Mouse (Mus musculus) midbrain, embryonic 13.5 days (tissue): ENCODE results near the gene Tns2. TPM values are rescaled to one million over a fixed set of nuclear protein-coding genes. Genes with fewer than 3 reads are reported as not detected.

Experiments
- ATAC-seq: fragments of 200-750 bp; cut with Nextera tagmentation; 2 replicates; pipeline ENCODE4 v1.8.0; 2017; ENCODE audit warnings: mild to moderate bottlenecking, moderate TSS enrichment, moderate library complexity
- H3K27ac ChIP-seq: fragments of 300-500 bp; sonication (generic); 2 replicates; pipeline ENCODE4 v1.5.1; 2015; ENCODE audit warnings: inconsistent platforms, mild to moderate bottlenecking, moderate library complexity
- H3K27me3 ChIP-seq: fragments of 300-500 bp; sonication (generic); 2 replicates; pipeline ENCODE4 v1.6.1; 2015; ENCODE audit warnings: mild to moderate bottlenecking, inconsistent platforms
- H3K36me3 ChIP-seq: fragments of 300-500 bp; sonication (generic); 2 replicates; pipeline ENCODE4 v1.6.1; 2015; ENCODE audit warnings: mild to moderate bottlenecking, inconsistent platforms
- H3K4me1 ChIP-seq: fragments of 300-500 bp; sonication (generic); replicated peaks from 2 replicates; pipeline ENCODE4 v1.6.1; 2015; ENCODE audit warnings: inconsistent platforms
- H3K4me2 ChIP-seq: fragments of 300-500 bp; sonication (generic); replicated peaks from 2 replicates; pipeline ENCODE4 v1.6.1; 2015; ENCODE audit warnings: moderate library complexity, mild to moderate bottlenecking, inconsistent platforms
- H3K4me3 ChIP-seq: fragments of 300-500 bp; sonication (generic); replicated peaks from 2 replicates; pipeline ENCODE4 v1.5.1; 2015; ENCODE audit warnings: mild to moderate bottlenecking, inconsistent platforms
- H3K9ac ChIP-seq: fragments of 300-500 bp; sonication (generic); replicated peaks from 2 replicates; pipeline ENCODE4 v1.6.1; 2015; ENCODE audit warnings: mild to moderate bottlenecking, inconsistent platforms
- H3K9me3 ChIP-seq: fragments of 300-500 bp; sonication (generic); 2 replicates; pipeline ENCODE4 v1.6.1; 2016; ENCODE audit warnings: mild to moderate bottlenecking, inconsistent platforms
- WGBS: fragments of 180-500 bp; shearing (Covaris S2); methylation state at CpG from one replicate; pipeline ENCODE4 v1.1.7; 2015; 5-methylcytosine and 5-hydroxymethylcytosine counted together
- polyA plus RNA-seq: library from polyadenylated mRNA; unstranded; fragments of >200 nt; fragmentation: Nextera tagmentation; extraction: Ambion mirVana; gene quantifications from 2 replicates; pipeline ENCODE4 v1.2.1, GENCODE M21; 2015

The Tns2 gene
- polyA plus RNA-seq, 1 experiment from 2014 or later = 6.1 TPM

DNA sequence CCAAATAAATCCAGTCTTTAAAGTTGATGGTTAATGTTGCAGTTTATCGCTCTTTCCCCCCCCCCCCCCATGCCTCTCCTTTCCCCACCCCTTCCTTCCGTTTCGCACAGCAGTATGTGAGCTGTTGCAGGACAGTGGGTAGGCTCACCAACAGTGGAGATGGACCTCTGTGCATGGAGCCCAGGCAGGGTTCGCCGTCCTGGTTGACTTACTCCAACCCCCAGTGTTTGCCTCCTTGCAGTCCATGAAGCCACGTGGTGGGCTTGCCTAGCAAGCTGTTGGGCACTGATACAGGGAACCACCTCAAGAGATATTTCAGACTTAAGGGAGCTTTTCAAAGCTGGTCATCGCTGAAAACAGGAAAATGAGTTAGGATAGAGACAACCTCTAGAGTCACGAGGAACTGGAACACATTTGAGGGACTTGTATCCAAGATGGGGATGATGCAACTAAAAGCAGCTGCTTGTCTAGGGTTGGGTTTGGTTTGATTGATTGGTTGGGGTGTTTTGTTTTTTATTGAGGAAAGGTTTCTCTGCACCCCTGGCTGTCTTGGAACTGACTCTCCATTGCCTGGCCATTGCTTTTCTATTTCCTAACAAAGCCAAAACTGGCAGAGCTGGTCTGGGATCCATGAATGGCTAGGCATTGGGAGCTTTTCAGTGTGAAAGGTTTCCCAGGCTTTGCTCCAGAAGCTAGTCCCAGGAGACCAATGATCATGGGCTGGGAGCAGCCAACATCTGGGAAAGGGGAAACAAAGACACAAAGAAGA is 2.9 kb upstream of the Tns2 start:
- peaks cover 61% of the 10 kb centered on the region for H3K36me3 ChIP-seq
- H3K27me3 ChIP-seq = peaks cover 38% of the 10 kb centered on the region
- peaks cover 32% of the 10 kb centered on the region for H3K4me1 ChIP-seq
- no peak overlapping the region for H3K27ac ChIP-seq
- H3K4me3 ChIP-seq = no peak overlapping the region
- no peaks in the 10 kb centered on the region for H3K9me3 ChIP-seq
- WGBS = 86% methylated on average over 8 of the region's 8 CpGs
- ATAC-seq = no peak
- H3K4me2 ChIP-seq = no peak overlapping the region
- H3K9ac ChIP-seq = no peak overlapping the region

DNA sequence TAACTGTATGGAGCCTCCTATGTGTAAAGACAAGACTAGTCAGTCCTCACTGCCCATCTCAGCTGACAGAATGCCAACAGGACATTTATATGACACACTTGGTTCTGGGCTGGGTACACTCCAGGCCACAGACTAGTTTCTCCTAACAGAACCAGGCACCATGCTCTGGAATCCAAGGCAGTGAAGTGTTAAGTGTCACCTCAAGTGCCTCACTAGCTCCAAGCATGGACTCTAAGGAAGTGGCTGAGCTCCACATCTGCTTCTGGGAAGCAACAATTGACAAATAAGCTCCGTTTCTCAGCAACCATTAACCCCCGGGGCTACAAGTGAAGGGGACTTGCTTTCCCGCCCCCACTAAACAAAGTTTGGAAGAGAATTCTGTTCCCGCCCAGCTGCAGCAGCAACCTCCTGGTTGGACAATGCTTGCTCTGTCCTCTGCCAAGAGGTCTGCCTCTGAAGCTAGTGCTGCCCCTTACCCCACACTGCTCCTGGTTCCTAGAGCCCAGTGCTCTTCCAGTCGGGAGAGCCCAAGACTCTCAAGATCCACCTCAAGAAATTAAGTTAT is 2.1 kb upstream of the Tns2 start:
- Histone ChIP-seq H3K4me2 (no peak overlapping the region), H3K4me1 (peaks cover 39% of the 10 kb centered on the region), H3K9ac (no peak overlapping the region), H3K27ac (no peak overlapping the region), H3K36me3 (peaks cover 54% of the 10 kb centered on the region), H3K4me3 (no peak overlapping the region), H3K9me3 (no peaks in the 10 kb centered on the region), H3K27me3 (peaks cover 45% of the 10 kb centered on the region)
- 38% methylated on average over 5 of the region's 5 CpGs for WGBS
- ATAC-seq = no peak

DNA sequence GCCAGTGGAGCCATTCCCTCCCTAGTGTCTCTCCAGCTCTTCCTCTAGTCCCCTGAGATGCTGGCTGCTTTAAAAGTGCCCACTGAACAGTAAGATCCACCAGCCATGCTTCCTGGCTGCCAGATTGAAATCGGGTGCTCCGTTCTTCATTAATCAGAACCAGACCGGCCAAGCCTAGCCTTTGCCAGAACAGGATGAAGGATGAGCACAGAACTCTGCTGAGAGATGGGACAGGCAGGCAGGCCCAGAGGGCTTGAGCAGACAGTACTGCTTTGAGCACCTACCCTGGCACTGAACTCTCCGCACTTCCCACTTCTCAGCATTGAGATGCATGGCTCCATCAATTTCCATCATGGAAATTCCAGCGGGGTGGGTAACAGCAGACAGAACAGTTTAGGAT is 953 bp upstream of the Tns2 start:
- Histone ChIP-seq H3K36me3 (peaks cover 42% of the 10 kb centered on the region), H3K27ac (no peak overlapping the region), H3K9me3 (no peaks in the 10 kb centered on the region), H3K4me1 (peaks cover 48% of the 10 kb centered on the region), H3K9ac (no peak overlapping the region), H3K27me3 (peaks cover 49% of the 10 kb centered on the region), H3K4me2 (peak overlapping the region; percentile 71; the same call in 1 of the 2 replicates), H3K4me3 (no peak overlapping the region)
- 58% methylated on average over 5 of the region's 5 CpGs for WGBS
- ATAC-seq = no peak

DNA sequence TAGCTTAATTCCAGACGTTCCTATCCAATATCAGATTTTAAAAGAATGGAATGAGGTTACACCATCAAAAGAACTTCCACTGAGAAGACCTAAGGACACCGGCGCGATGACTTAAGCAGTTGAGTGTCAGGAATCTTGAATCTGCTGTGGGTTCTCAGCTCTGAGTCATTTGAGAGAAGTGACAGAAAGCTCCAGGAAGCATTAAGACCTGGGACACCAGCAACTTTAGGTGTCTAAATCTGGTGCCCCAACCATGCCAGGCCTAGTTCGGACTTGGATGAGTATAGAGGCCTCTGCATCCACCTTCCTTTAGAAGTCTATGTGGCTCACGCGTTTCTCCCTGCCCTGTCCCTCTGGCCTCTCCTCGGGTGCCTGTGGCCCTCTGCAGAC is 447 bp upstream of the Tns2 start:
- H3K4me1 ChIP-seq = peaks cover 48% of the 10 kb centered on the region
- H3K4me2 ChIP-seq = peak overlapping the region; percentile 71
- H3K27ac ChIP-seq = no peak overlapping the region
- ATAC-seq = no peak
- 21% methylated on average over 8 of the region's 8 CpGs for WGBS
- H3K27me3 ChIP-seq = peaks cover 54% of the 10 kb centered on the region
- peaks cover 37% of the 10 kb centered on the region for H3K36me3 ChIP-seq
- H3K9ac ChIP-seq = peak overlapping the region; percentile 63
- H3K4me3 ChIP-seq = peak overlapping the region; percentile 43
- no peaks in the 10 kb centered on the region for H3K9me3 ChIP-seq

DNA sequence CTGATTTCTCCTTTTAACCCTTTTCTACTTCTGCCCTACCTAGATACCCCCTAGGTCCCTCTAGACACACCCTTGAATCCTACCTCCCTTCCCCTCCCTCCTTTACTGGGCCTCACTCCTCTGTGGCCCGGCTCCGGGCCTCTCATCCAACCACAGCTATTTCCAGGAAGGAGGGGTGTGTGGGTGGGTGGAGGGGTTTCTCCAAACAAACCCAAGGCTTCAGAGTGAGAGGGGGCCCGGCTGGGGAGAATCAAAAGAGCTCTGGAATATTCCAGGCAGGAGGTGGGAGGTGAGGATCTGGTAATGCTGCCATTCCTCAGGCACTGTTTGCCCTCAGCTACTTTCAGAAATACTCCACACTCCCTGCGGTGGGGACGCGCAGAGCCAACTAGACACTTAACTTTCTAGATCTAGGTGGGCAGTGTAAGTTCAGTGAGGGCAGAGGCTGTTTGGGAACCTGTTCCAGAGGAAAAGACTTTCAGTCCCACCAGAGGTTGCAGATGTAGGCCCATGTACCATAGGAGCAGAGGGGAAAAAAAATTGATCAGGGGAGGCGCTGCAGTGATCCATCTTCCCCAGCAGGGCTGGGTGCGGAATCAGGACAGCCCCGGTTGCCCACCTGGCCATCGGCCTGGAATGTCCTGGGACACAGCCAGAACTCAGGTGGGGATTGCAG is 921 bp downstream of the Tns2 start:
- no peak for ATAC-seq
- peaks cover 56% of the 10 kb centered on the region for H3K4me1 ChIP-seq
- peaks cover 68% of the 10 kb centered on the region for H3K27me3 ChIP-seq

DNA sequence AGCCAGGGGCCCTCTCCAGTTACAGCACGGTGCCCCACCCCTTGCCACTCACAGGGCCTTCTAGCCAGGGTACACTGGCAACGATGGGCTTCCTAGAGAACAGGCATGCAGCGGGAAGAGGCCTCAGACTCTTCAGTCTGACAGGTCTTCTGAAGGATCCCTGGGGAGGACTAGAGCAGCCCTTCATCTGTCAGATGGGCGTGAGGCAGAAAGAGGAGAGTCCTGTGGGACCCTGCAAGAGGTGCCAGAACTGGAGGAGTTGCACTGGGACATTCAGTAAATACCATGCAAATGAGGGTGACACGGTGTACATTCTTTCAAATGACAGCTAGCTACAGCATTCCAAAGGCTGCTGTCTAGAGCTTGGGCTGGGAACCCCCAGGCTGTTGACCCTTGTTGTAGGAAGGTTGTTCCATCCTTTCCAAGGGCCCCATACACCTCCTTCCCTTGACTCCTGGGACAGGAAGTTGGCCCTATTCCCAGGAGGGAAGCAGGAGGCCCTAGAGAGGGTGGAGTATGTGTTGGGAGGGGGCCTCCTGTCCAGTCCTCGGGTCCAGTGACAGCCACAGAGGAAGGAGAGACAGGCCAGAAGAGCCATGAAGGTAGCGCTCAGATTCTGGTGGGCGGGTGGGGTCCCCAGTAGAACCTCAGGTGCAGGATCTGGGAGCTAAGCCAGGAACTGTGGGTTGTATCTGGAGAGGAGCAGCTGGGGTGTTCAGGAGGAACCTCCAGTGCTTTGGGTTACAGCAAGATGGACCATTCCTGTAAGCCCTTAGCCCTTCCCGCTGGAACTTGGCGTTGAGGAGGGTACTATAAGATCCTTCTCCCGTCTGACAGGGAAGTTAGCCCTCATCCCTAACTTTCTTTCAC is 1.7 kb downstream of the Tns2 start:
- Histone ChIP-seq H3K9me3 (no peaks in the 10 kb centered on the region), H3K36me3 (peaks cover 17% of the 10 kb centered on the region), H3K4me1 (peaks cover 64% of the 10 kb centered on the region), H3K9ac (0 out of 2 replicates have a peak overlapping the region, but pooled peaks have one; percentile 2), H3K4me2 (no peak overlapping the region), H3K27me3 (peaks cover 76% of the 10 kb centered on the region), H3K27ac (peak overlapping the region; percentile 49; the same call in 1 of the 2 replicates), H3K4me3 (no peak overlapping the region)
- WGBS = 33% methylated on average over 11 of the region's 11 CpGs
- no peak for ATAC-seq

More for the DNA sequence above, 921 bp downstream of the Tns2 start:
- Histone ChIP-seq H3K4me2 (peak overlapping the region; percentile 71), H3K9me3 (no peaks in the 10 kb centered on the region), H3K27ac (peak overlapping the region; percentile 49; the same call in 1 of the 2 replicates), H3K36me3 (peaks cover 23% of the 10 kb centered on the region), H3K9ac (0 out of 2 replicates have a peak overlapping the region, but pooled peaks have one; percentile 2), H3K4me3 (peak overlapping the region; percentile 43; the same call in 1 of the 2 replicates)
- WGBS = 30% methylated on average over 10 of the region's 10 CpGs

DNA sequence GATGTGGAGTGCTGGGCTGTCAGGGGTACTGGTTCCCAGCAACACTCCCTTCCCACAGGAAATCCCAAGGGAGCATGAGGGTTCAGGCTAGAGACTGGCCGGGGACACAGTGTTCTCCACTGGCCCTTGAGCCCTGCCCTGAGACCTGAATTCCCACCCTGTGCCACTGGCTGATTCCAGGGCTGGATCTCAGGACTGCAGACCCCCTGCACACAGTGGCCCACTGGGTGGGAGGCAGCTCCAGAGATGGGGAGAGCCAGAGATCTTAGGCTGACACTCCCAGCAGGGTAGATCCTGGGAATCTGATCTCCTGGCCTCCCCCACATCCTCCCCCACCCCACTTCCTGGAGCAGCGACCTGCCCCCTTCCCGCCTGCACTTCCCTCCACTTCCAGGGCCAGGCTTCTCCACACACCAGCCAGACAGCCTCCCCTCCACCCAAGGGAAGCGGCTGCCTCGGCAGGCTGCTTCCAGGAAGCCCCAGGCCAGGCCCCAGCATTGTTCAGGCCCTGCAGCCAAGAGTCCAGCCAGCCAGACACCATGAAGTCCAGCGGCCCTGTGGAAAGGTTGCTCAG is 2.4 kb downstream of the Tns2 start:
- peak overlapping the region; percentile 58 for H3K27ac ChIP-seq
- H3K4me1 ChIP-seq = peaks cover 70% of the 10 kb centered on the region
- no peaks in the 10 kb centered on the region for H3K9me3 ChIP-seq
- H3K9ac ChIP-seq = peak overlapping the region; percentile 46; the same call in 1 of the 2 replicates
- no peak for ATAC-seq
- peak overlapping the region; percentile 11; the same call in 1 of the 2 replicates for H3K4me2 ChIP-seq
- peaks cover 83% of the 10 kb centered on the region for H3K27me3 ChIP-seq
- H3K36me3 ChIP-seq = peaks cover 10% of the 10 kb centered on the region
- H3K4me3 ChIP-seq = peak overlapping the region; percentile 23
- WGBS = 10% methylated on average over 6 of the region's 6 CpGs

DNA sequence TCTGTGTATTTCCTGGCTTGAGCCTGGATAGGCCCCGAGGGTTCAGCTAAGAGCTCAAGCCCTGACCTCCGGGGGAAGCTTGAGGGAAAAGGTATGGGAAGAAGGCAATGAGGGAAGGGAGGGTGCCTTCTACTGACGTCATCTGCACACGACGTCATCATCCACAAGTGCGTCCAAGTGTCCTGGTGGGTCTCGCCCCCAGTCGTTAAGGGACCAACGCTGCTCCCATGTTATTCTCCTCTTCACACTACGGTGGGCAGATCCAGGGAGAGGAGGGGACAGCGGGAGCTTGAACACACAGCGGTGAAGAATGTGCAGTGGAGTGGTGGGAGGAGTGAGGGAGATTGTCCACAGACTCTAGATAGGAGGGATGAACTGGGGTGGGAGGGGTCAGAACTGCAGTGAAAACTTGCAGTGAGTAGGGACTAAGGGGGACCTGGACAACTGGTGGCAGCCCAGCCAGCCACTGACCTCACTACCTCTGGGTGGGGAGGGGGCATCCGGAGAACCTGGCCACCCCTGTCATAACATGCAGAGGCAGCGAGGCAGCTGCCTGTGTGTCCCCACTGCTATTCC is 3.2 kb downstream of the Tns2 start:
- Histone ChIP-seq H3K4me1 (peaks cover 70% of the 10 kb centered on the region), H3K4me3 (peak overlapping the region; percentile 23; the same call in 1 of the 2 replicates), H3K9ac (peak overlapping the region; percentile 46; the same call in 1 of the 2 replicates), H3K36me3 (0 out of 2 replicates have a peak, but pooled peaks cover 2% of the 10 kb centered on the region), H3K9me3 (no peaks in the 10 kb centered on the region), H3K27ac (peak overlapping the region; percentile 58; the same call in 1 of the 2 replicates), H3K27me3 (peaks cover 82% of the 10 kb centered on the region), H3K4me2 (peak overlapping the region; percentile 13; the same call in 1 of the 2 replicates)
- no peak for ATAC-seq
- WGBS = 6% methylated on average over 14 of the region's 14 CpGs

DNA sequence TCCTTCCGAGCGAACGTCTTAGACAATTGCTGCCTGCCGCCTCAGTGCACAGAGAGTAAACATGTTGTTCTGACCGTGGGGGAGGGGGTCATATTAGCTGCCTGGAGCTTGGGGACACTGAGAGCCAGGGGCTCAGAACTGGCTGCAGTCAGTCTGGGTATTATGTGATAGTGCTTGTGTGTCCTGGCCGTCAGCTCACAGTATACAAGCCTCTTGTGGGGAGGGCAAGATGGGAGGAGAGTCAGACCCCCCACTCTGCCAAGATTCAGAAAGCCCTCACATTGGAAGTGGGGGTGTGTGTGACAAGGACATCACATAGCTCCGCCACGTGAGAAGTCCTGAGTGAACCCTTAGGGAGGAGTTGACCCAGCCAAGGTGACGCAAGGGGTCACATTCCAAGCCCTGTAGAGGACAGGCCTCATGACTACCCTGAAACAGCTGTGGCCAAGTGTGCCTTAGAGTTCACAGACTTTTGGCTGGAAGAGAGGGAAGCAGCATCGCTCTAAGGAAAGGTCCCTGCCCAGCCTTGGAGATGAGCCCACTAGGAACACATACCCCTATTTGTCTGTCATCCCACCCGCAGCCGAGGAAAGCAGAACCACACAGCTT is 3.8 kb downstream of the Tns2 start:
- WGBS = 33% methylated on average over 12 of the region's 12 CpGs
- no peak for ATAC-seq
- peaks cover 81% of the 10 kb centered on the region for H3K27me3 ChIP-seq
- peaks cover 70% of the 10 kb centered on the region for H3K4me1 ChIP-seq
- no peak overlapping the region for H3K27ac ChIP-seq
- H3K4me3 ChIP-seq = peak overlapping the region; percentile 23; the same call in 1 of the 2 replicates
- no peak overlapping the region for H3K9ac ChIP-seq
- H3K36me3 ChIP-seq = no peaks in the 10 kb centered on the region
- H3K4me2 ChIP-seq = peak overlapping the region; percentile 13; the same call in 1 of the 2 replicates
- no peaks in the 10 kb centered on the region for H3K9me3 ChIP-seq

DNA sequence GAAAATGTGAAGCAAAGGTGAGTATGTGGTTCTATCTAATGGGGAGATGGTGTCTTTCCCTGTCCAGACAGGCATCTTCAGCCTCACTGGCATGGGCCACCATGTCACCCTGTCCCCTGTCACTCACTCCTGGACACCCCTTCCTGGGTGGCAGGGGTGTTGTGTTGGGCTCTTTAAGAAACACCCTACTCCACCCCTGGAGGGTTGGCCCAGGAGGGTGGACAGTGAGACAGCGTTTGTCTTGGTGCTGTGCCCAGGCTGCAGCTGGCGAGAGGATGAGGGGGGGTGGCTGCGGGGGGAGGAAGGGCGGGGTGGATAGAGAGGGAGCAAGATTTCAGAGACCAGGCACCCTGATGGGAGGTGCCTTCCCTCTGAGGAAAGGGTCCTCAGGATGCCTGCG is 5.1 kb downstream of the Tns2 start:
- H3K4me1 ChIP-seq = peaks cover 62% of the 10 kb centered on the region
- H3K4me2 ChIP-seq = no peak overlapping the region
- H3K36me3 ChIP-seq = no peaks in the 10 kb centered on the region
- peaks cover 73% of the 10 kb centered on the region for H3K27me3 ChIP-seq
- no peaks in the 10 kb centered on the region for H3K9me3 ChIP-seq
- no peak overlapping the region for H3K9ac ChIP-seq
- H3K4me3 ChIP-seq = no peak overlapping the region
- no peak for ATAC-seq
- WGBS = 66% methylated on average over 5 of the region's 5 CpGs
- H3K27ac ChIP-seq = no peak overlapping the region
